Mouse (Mus musculus) intestine, embryonic 14.5 days (tissue): ENCODE measurements at regions not wholly inside any gene's neighbourhood (a gene's known extent, or its start where the extent isn't known, plus 50 kb on each side); places are given as distances from the start of the nearest gene placed in this dataset.

Experiments used
- ATAC-seq: fragments of 200-750 bp; cut with Nextera tagmentation; replicated peaks from 2 replicates; pipeline ENCODE4 v1.8.0; 2017; ENCODE audit warnings: low read depth, moderate number of reproducible peaks, moderate TSS enrichment, moderate library complexity; ENCODE audit not compliant: low FRiP score, low TSS enrichment
- DNase-seq: peaks from one replicate; pipeline ENCODE4 v3.0.0-alpha.2; 2018; ENCODE audit warnings: low spot score
- H3K27ac ChIP-seq: fragments of 300-500 bp; sonication (generic); 2 replicates; pipeline ENCODE4 v1.5.1; 2014; ENCODE audit warnings: low read depth, mild to moderate bottlenecking, control low read depth
- H3K27me3 ChIP-seq: fragments of 300-500 bp; sonication (generic); replicated peaks from 2 replicates; pipeline ENCODE4 v1.6.1; 2014; ENCODE audit warnings: low read length, control low read depth; ENCODE audit not compliant: control insufficient read depth, insufficient read depth
- H3K36me3 ChIP-seq: fragments of 300-500 bp; sonication (generic); 2 replicates; pipeline ENCODE4 v1.6.1; 2014; ENCODE audit warnings: low read length, control low read depth; ENCODE audit not compliant: control insufficient read depth, insufficient read depth
- H3K4me1 ChIP-seq: fragments of 300-500 bp; sonication (generic); replicated peaks from 2 replicates; pipeline ENCODE4 v1.6.1; 2014; ENCODE audit warnings: low read length, control low read depth, mixed read lengths; ENCODE audit not compliant: control insufficient read depth, insufficient read depth
- H3K4me2 ChIP-seq: fragments of 300-500 bp; sonication (generic); 2 replicates; pipeline ENCODE4 v1.6.1; 2014; ENCODE audit warnings: low read length
- H3K4me3 ChIP-seq: fragments of 300-500 bp; sonication (generic); 2 replicates; pipeline ENCODE4 v1.5.1; 2014; ENCODE audit warnings: low read depth, low read length, control low read depth, mixed read lengths
- H3K9ac ChIP-seq: fragments of 300-500 bp; sonication (generic); 2 replicates; pipeline ENCODE4 v1.6.1; 2014; ENCODE audit warnings: mild to moderate bottlenecking, low read length
- H3K9me3 ChIP-seq: fragments of 300-500 bp; sonication (generic); 2 replicates; pipeline ENCODE4 v1.6.1; 2016; ENCODE audit warnings: low read length, control low read depth; ENCODE audit not compliant: control insufficient read depth
- WGBS: fragments of 180-500 bp; shearing (Covaris S2); extraction: QIAGEN DNeasy Blood & Tissue Kit; methylation state at CpG from one replicate; pipeline ENCODE4 v1.1.7; 2014; 5-methylcytosine and 5-hydroxymethylcytosine counted together

- ATAC-seq (no peak), DNase-seq (no peak)
- no peak overlapping the region for H3K4me2 ChIP-seq
- 86% methylated on average over 2 of the region's 2 CpGs for WGBS
- H3K9ac ChIP-seq: no peak overlapping the region
- no peaks in the 10 kb centered on the region for H3K4me1 ChIP-seq
- no peaks in the 10 kb centered on the region for H3K9me3 ChIP-seq
- H3K27ac ChIP-seq: no peak overlapping the region
- H3K36me3 ChIP-seq: no peaks in the 10 kb centered on the region
- H3K27me3 ChIP-seq: no peaks in the 10 kb centered on the region
- no peak overlapping the region for H3K4me3 ChIP-seq
Observed at GRCm38 (mm10) chr3:115575371-115575770, 139.5 kb downstream of the S1pr1 start.

- ATAC-seq (no peak), DNase-seq (no peak)
- Histone ChIP-seq H3K9me3 (no peaks in the 10 kb centered on the region), H3K36me3 (no peaks in the 10 kb centered on the region), H3K4me1 (no peaks in the 10 kb centered on the region), H3K27me3 (no peaks in the 10 kb centered on the region), H3K4me3 (no peak overlapping the region), H3K9ac (no peak overlapping the region), H3K4me2 (no peak overlapping the region), H3K27ac (no peak overlapping the region)
- 82% methylated on average over 7 of the region's 7 CpGs for WGBS
Observed at GRCm38 (mm10) chr3:115562735-115563134, 152.1 kb downstream of the S1pr1 start.

- H3K9me3 ChIP-seq: no peaks in the 10 kb centered on the region
- no peak overlapping the region for H3K27ac ChIP-seq
- no peak overlapping the region for H3K4me3 ChIP-seq
- no peak for ATAC-seq
- DNase-seq: no peak
- no peaks in the 10 kb centered on the region for H3K4me1 ChIP-seq
- no peaks in the 10 kb centered on the region for H3K36me3 ChIP-seq
- WGBS: 75% methylated on average over 10 of the region's 10 CpGs
- no peak overlapping the region for H3K9ac ChIP-seq
- no peaks in the 10 kb centered on the region for H3K27me3 ChIP-seq
- no peak overlapping the region for H3K4me2 ChIP-seq
Observed at GRCm38 (mm10) chr3:115554809-115555708, 159.8 kb downstream of the S1pr1 start.

GRCm38 (mm10) chr3:115553848-115554515 is 160.9 kb downstream of the S1pr1 start:
- WGBS: 58% methylated on average over 10 of the region's 10 CpGs
- Histone ChIP-seq H3K27ac (no peak overlapping the region), H3K9me3 (no peaks in the 10 kb centered on the region), H3K4me2 (no peak overlapping the region), H3K9ac (no peak overlapping the region), H3K4me3 (no peak overlapping the region), H3K27me3 (no peaks in the 10 kb centered on the region), H3K36me3 (no peaks in the 10 kb centered on the region), H3K4me1 (no peaks in the 10 kb centered on the region)
- ATAC-seq (no peak), DNase-seq (no peak)

GRCm38 (mm10) chr3:115541789-115542188 is 173.1 kb downstream of the S1pr1 start:
- Histone ChIP-seq H3K9me3 (no peaks in the 10 kb centered on the region), H3K27ac (no peak overlapping the region), H3K9ac (no peak overlapping the region), H3K36me3 (no peaks in the 10 kb centered on the region), H3K4me2 (no peak overlapping the region), H3K4me3 (no peak overlapping the region), H3K4me1 (no peaks in the 10 kb centered on the region), H3K27me3 (no peaks in the 10 kb centered on the region)
- 86% methylated on average over 1 of the region's 1 CpGs for WGBS
- DNase-seq (peak; percentile 56), ATAC-seq (no peak)

- H3K4me1 ChIP-seq: no peaks in the 10 kb centered on the region
- no peak overlapping the region for H3K9ac ChIP-seq
- no peaks in the 10 kb centered on the region for H3K36me3 ChIP-seq
- no peak overlapping the region for H3K4me3 ChIP-seq
- no peaks in the 10 kb centered on the region for H3K9me3 ChIP-seq
- ATAC-seq (no peak), DNase-seq (no peak)
- no peak overlapping the region for H3K4me2 ChIP-seq
- no peak overlapping the region for H3K27ac ChIP-seq
- no peaks in the 10 kb centered on the region for H3K27me3 ChIP-seq
- 80% methylated on average over 6 of the region's 6 CpGs for WGBS
Observed at GRCm38 (mm10) chr3:115538355-115538754, 176.5 kb downstream of the S1pr1 start.

- 85% methylated on average over 18 of the region's 18 CpGs for WGBS
- no peak overlapping the region for H3K27ac ChIP-seq
Observed at GRCm38 (mm10) chr3:115532141-115532735, 182.6 kb downstream of the S1pr1 start.

GRCm38 (mm10) chr3:115530441-115530840 is 184.4 kb downstream of the S1pr1 start:
- Histone ChIP-seq H3K4me3 (no peak overlapping the region), H3K4me2 (no peak overlapping the region), H3K27ac (no peak overlapping the region), H3K36me3 (no peaks in the 10 kb centered on the region), H3K27me3 (no peaks in the 10 kb centered on the region), H3K4me1 (no peaks in the 10 kb centered on the region), H3K9me3 (no peaks in the 10 kb centered on the region), H3K9ac (no peak overlapping the region)
- no peak for DNase-seq
- WGBS: 71% methylated on average over 3 of the region's 3 CpGs
- ATAC-seq: no peak

More at GRCm38 (mm10) chr3:115532141-115532735, 182.6 kb downstream of the S1pr1 start:
- H3K4me2 ChIP-seq: no peak overlapping the region
- H3K4me3 ChIP-seq: no peak overlapping the region
- ATAC-seq (no peak), DNase-seq (no peak)
- H3K36me3 ChIP-seq: no peaks in the 10 kb centered on the region
- no peaks in the 10 kb centered on the region for H3K4me1 ChIP-seq
- H3K27me3 ChIP-seq: no peaks in the 10 kb centered on the region
- H3K9ac ChIP-seq: no peak overlapping the region
- no peaks in the 10 kb centered on the region for H3K9me3 ChIP-seq
